Mouse (Mus musculus) midbrain, embryonic 16.5 days (tissue): ENCODE measurements at regions not wholly inside any gene's neighbourhood (a gene's known extent, or its start where the extent isn't known, plus 50 kb on each side); places are given as distances from the start of the nearest gene placed in this dataset.

Experiments
- ATAC-seq: fragments of 200-750 bp; cut with Nextera tagmentation; 2 replicates; pipeline ENCODE4 v1.8.0; 2017; ENCODE audit warnings: moderate TSS enrichment
- H3K27ac ChIP-seq: fragments of 300-500 bp; sonication (generic); 2 replicates; pipeline ENCODE4 v1.5.1; 2014; ENCODE audit warnings: mild to moderate bottlenecking, low read length, mixed read lengths
- H3K27me3 ChIP-seq: fragments of 300-500 bp; sonication (generic); 2 replicates; pipeline ENCODE4 v1.6.1; 2014; ENCODE audit warnings: low read depth, low read length, mixed read lengths; ENCODE audit not compliant: control insufficient read depth, insufficient read depth
- H3K36me3 ChIP-seq: fragments of 300-500 bp; sonication (generic); 2 replicates; pipeline ENCODE4 v1.6.1; 2014; ENCODE audit warnings: mild to moderate bottlenecking, low read length, moderate library complexity, mixed read lengths; ENCODE audit not compliant: control insufficient read depth, insufficient read depth
- H3K4me1 ChIP-seq: fragments of 300-500 bp; sonication (generic); 2 replicates; pipeline ENCODE4 v1.6.1; 2014; ENCODE audit warnings: mild to moderate bottlenecking, low read length, mixed read lengths; ENCODE audit not compliant: control insufficient read depth, insufficient read depth
- H3K4me2 ChIP-seq: fragments of 300-500 bp; sonication (generic); 2 replicates; pipeline ENCODE4 v1.6.1; 2014; ENCODE audit warnings: mild to moderate bottlenecking, low read length, mixed read lengths
- H3K4me3 ChIP-seq: fragments of 300-500 bp; sonication (generic); 2 replicates; pipeline ENCODE4 v1.5.1; 2014; ENCODE audit warnings: low read depth, mild to moderate bottlenecking, low read length, moderate library complexity, mixed read lengths
- H3K9ac ChIP-seq: fragments of 300-500 bp; sonication (generic); 2 replicates; pipeline ENCODE4 v1.6.1; 2014; ENCODE audit warnings: low read depth, low read length, mixed read lengths
- H3K9me3 ChIP-seq: fragments of 300-500 bp; sonication (generic); replicated peaks from 2 replicates; pipeline ENCODE4 v1.6.1; 2014; ENCODE audit warnings: mild to moderate bottlenecking, low read length, mixed read lengths; ENCODE audit not compliant: control insufficient read depth, poor library complexity, severe bottlenecking
- WGBS: fragments of 180-500 bp; shearing (Covaris S2); extraction: QIAGEN DNeasy Blood & Tissue Kit; methylation state at CpG from one replicate; pipeline ENCODE4 v1.1.7; 2014; 5-methylcytosine and 5-hydroxymethylcytosine counted together

DNA sequence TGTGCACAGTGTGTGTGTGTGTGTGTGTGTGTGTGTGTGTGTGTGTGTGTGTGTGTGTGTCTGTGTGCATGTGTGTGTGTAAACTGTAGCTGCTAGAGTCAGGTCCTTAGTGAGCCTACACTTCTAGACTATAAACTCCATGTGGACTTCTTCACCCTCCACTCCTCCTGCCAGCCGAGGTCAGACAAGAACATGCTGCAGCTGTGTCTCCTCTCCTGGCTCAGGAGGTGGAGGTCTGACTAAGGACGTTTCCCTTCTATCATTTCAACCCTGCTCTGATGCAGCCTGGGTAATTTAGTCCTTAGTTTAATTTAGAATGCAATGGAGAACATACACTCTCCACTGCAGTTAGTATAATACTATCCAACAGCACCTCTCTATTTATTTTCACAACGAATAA lies 198.8 kb upstream of the Emcn start:
- H3K4me1 ChIP-seq: no peaks in the 10 kb centered on the region
- no peaks in the 10 kb centered on the region for H3K27me3 ChIP-seq
- H3K9ac ChIP-seq: no peak overlapping the region
- no peaks in the 10 kb centered on the region for H3K36me3 ChIP-seq
- H3K9me3 ChIP-seq: no peaks in the 10 kb centered on the region
- H3K4me2 ChIP-seq: no peak overlapping the region
- H3K4me3 ChIP-seq: no peak overlapping the region
- H3K27ac ChIP-seq: no peak overlapping the region
- no peak for ATAC-seq
- WGBS: 79% methylated on average over 3 of the region's 3 CpGs

- H3K9me3 ChIP-seq: no peaks in the 10 kb centered on the region
- no peak overlapping the region for H3K4me2 ChIP-seq
- H3K4me3 ChIP-seq: no peak overlapping the region
- ATAC-seq: no peak
- H3K27ac ChIP-seq: no peak overlapping the region
- H3K9ac ChIP-seq: no peak overlapping the region
- H3K27me3 ChIP-seq: no peaks in the 10 kb centered on the region
- H3K36me3 ChIP-seq: no peaks in the 10 kb centered on the region
- H3K4me1 ChIP-seq: no peaks in the 10 kb centered on the region
These were observed 194.8 kb upstream of the Emcn start for GRCm38 (mm10) chr3:137146062-137146461.

DNA sequence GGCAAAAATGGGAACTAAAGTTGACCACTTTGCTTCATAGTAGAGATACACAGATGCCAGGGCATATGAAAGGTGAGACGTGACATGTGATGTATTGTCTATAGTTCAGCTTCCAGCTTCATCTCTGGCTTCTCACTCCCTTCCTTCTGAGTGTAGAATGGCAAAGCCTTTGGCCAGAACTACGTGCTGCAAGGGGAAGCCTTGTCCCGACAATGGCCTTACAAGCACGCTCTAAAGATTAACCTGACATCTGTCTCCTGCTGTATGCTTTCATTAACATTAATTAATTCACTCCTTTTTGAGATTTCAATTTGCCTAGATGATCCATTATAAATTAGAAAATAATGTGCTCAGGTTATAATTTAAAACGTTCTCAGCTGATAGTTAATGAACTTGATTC lies 193.5 kb upstream of the Emcn start:
- Histone ChIP-seq H3K36me3 (no peaks in the 10 kb centered on the region), H3K9ac (no peak overlapping the region), H3K4me2 (no peak overlapping the region), H3K4me3 (no peak overlapping the region), H3K9me3 (no peaks in the 10 kb centered on the region), H3K27ac (no peak overlapping the region), H3K27me3 (no peaks in the 10 kb centered on the region), H3K4me1 (no peaks in the 10 kb centered on the region)
- 38% methylated on average over 5 of the region's 5 CpGs for WGBS
- no peak for ATAC-seq

DNA sequence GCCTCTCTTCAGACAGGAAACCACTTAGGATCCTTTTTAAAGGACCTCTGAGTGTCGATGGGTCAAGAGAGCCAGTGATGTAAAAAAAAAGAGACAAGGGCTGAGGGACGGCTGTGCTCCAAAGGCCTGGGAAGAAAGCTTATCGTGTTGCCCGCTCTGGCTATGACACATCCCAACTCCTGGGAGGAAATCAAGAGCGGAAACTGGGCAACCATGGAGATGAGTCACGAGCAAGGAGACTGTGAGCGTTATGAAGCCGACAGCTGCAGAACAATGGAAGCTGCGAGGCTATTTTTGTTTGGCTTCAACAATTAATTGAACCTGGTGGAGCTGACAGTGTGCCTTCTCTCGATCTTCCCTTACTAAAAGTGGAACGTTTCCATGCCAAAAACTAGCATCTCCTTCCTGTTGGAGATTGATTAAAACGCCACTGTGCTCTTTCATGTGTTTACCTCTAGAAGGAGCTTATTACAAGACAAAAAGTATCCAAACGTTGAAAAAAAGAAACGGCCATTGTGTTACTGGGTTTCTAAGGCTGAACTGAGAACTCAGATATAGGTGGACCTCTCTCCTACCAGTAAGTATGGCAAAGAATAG lies 190.4 kb upstream of the Emcn start:
- 66% methylated on average over 14 of the region's 14 CpGs for WGBS
- H3K4me2 ChIP-seq: no peak overlapping the region
- no peak for ATAC-seq

GRCm38 (mm10) chr3:137151431-137151830 lies 189.4 kb upstream of the Emcn start:
- Histone ChIP-seq H3K4me1 (peaks cover 18% of the 10 kb centered on the region), H3K27ac (no peak overlapping the region), H3K9ac (no peak overlapping the region), H3K4me3 (no peak overlapping the region), H3K4me2 (no peak overlapping the region), H3K36me3 (no peaks in the 10 kb centered on the region), H3K27me3 (no peaks in the 10 kb centered on the region), H3K9me3 (no peaks in the 10 kb centered on the region)
- ATAC-seq: no peak
- WGBS: 91% methylated on average over 1 of the region's 1 CpGs

More for the DNA sequence above, 190.4 kb upstream of the Emcn start:
- no peak overlapping the region for H3K9ac ChIP-seq
- H3K9me3 ChIP-seq: no peaks in the 10 kb centered on the region
- no peaks in the 10 kb centered on the region for H3K36me3 ChIP-seq
- H3K4me1 ChIP-seq: peaks cover 11% of the 10 kb centered on the region
- H3K27me3 ChIP-seq: no peaks in the 10 kb centered on the region
- H3K4me3 ChIP-seq: no peak overlapping the region
- no peak overlapping the region for H3K27ac ChIP-seq

GRCm38 (mm10) chr3:137153234-137153633 lies 187.6 kb upstream of the Emcn start:
- no peaks in the 10 kb centered on the region for H3K9me3 ChIP-seq
- WGBS: 84% methylated on average over 6 of the region's 6 CpGs
- no peak overlapping the region for H3K27ac ChIP-seq
- H3K9ac ChIP-seq: no peak overlapping the region
- H3K4me3 ChIP-seq: no peak overlapping the region
- ATAC-seq: no peak
- no peak overlapping the region for H3K4me2 ChIP-seq
- H3K4me1 ChIP-seq: peaks cover 20% of the 10 kb centered on the region
- H3K36me3 ChIP-seq: no peaks in the 10 kb centered on the region
- no peaks in the 10 kb centered on the region for H3K27me3 ChIP-seq

DNA sequence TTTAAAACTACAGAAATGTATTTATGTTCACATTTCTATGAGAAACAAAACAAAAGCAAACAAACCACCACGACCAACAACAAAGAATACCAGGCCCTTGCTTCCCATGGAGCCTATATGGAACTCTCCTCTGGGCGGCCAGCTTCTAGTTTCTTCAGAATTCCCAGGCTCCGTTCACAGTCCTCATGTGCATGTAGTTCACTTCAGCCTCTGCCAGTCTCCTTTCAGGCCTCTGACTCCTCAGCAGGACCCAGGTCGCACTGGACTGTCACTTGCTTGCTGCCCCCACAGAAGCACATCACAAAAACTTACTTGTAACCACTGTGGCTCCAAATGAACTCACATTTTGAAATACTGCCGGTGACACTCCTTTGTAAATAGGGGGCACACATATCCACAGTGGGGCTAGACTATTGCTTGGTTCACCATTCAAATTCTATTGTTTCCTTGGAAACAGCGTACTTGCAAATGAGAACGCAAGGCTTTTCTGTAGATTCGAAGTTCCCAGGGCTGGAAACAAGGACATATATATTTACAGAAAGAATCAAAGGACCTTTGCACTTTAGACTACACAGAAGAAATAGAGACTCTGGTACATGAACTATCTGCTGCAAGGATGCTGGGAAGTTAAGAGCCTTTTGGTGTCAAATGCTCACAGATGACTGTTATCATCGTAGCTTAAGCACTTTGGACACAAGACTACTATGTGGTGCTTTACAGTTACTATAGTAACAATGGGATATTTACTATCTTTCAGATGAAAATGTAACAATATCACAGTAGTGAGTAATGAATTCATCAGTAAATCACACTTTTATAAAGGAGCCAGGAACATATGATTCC lies 186.4 kb upstream of the Emcn start:
- Histone ChIP-seq H3K36me3 (no peaks in the 10 kb centered on the region), H3K4me3 (no peak overlapping the region), H3K9ac (no peak overlapping the region), H3K27me3 (no peaks in the 10 kb centered on the region), H3K27ac (peak overlapping the region; percentile 22; the same call in 1 of the 2 replicates), H3K4me1 (peaks cover 20% of the 10 kb centered on the region), H3K9me3 (no peaks in the 10 kb centered on the region), H3K4me2 (no peak overlapping the region)
- peak; percentile 57 for ATAC-seq
- 30% methylated on average over 9 of the region's 9 CpGs for WGBS

DNA sequence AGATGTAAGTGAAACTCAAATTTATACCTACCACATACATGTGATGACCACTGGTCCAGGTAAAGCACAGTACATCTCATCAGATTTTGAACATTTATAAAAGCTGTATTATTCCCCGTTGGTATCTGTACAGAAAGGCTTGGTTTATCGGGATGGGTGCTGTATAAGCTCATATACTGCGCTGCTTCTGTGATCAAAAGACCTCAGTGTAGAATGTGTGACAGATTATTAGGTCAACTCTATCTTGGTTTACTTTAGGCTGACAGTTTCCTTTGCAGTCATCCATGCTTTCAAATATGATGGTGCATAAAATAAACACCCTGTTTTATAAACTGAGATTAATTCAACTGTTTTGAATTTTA lies 185.8 kb upstream of the Emcn start:
- no peaks in the 10 kb centered on the region for H3K36me3 ChIP-seq
- no peak overlapping the region for H3K4me2 ChIP-seq
- no peak overlapping the region for H3K27ac ChIP-seq
- 78% methylated on average over 3 of the region's 3 CpGs for WGBS
- no peak overlapping the region for H3K4me3 ChIP-seq
- H3K9ac ChIP-seq: no peak overlapping the region
- H3K4me1 ChIP-seq: peaks cover 20% of the 10 kb centered on the region
- no peaks in the 10 kb centered on the region for H3K27me3 ChIP-seq
- no peaks in the 10 kb centered on the region for H3K9me3 ChIP-seq
- peak; percentile 75 for ATAC-seq

DNA sequence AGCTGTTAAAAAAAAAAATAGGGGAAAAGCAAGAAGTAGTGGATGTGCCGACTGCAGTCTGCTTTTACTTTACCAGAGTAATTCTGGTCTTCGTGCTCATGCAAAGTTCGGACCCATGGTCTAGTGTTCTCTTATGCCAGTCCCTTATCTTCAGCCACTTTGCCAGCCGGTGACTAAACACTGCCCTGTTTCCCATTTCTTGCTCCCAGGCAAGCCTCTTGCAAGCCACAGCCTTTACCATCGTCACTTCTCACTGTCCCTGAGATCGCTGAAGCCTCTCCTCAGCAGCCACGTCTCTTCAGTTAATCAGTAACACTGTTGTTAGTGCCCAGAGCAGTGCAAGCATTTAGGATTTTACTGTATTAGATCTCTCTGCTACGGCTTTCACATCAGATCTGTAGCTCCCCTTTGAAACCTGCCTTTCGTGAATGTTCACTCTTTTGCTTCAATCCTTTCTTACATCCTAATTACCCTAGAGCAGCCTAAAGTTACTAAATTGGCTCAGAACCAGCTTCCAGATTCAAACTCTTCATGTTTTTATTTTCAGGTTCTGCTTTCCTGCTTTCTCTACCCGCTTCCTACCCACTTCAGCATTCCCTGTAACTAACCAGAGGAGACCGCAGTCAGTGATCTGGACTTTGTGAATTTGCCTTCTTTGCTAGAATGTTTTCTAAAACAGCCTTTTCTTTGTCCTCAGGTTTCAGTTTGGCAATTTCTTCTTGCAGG lies 184.5 kb upstream of the Emcn start:
- no peak overlapping the region for H3K9ac ChIP-seq
- WGBS: 52% methylated on average over 11 of the region's 11 CpGs
- H3K4me1 ChIP-seq: peaks cover 20% of the 10 kb centered on the region
- H3K36me3 ChIP-seq: no peaks in the 10 kb centered on the region
- H3K4me3 ChIP-seq: no peak overlapping the region
- H3K9me3 ChIP-seq: no peaks in the 10 kb centered on the region
- H3K27me3 ChIP-seq: no peaks in the 10 kb centered on the region
- no peak for ATAC-seq
- no peak overlapping the region for H3K27ac ChIP-seq
- H3K4me2 ChIP-seq: peak overlapping the region; percentile 25; the same call in 1 of the 2 replicates
